Mouse (Mus musculus) kidney, postnatal 4 days (tissue): Measurements from ENCODE around the gene Ube3c.

Experiments
- DNase-seq, 2 experiments: peaks; one replicate each; pipeline ENCODE4 v3.0.0; 2021; ENCODE audit warnings: mixed read lengths in 2 of 2

The Ube3c gene

DNA sequence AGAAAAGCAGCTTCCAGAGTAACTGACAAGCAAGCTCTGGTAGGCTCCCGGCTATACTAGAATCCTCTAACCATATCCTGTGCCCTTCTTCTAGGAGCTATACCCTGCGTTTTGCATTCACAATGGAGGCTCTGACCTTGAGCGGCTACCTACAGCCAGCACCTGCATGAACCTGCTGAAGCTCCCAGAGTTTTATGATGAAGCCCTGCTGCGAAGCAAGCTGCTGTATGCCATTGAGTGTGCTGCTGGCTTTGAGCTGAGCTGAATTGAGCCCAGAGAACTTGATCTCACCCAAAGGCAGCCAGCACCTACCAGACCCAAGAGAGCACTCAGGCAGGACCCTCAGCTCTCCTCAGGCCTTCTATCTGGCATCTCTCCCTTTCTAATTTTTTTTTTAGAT lies 105.3 kb downstream of the Ube3c start:
- DNase-seq: no peak

DNA sequence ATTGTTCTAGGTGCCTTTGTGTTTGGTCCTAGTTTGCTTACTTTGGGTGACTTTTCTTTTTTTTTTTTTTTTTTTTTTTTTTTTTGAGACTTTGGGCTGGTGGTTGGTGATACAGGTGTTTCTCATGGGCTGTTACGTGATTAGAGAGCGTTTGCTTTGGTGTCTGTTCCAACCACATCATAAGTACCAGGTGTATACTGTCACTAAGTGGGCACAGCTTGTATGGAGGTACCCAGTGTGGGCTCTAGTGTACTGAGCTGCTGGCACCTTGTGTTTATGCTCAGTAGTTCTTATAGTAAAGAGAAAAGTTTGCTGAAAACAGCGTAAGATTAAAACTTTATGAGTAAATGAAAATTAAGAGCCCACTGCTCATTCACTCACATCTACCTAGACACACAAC lies 107.4 kb downstream of the Ube3c start:
- no peak for DNase-seq

DNA sequence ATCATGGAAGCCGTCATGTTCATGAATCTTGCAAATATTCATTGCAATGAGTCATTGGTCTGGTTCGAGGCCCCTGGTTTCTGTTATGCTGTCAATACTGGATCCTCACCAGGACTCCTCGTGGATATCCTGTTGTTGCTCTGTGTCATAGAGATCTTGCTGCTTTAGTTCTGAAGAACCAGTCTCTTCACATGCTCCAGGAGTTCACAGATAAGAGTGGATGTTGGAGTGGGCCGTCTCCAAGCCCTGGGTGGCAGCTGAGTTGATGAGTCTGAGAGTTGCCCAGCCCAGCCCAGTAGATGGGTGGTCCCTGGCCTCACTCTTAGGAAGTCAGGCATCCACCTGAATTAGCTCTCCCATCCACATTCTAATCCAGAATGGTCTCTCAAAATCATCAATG lies 116.0 kb downstream of the Ube3c start:
- DNase-seq: no peak

DNA sequence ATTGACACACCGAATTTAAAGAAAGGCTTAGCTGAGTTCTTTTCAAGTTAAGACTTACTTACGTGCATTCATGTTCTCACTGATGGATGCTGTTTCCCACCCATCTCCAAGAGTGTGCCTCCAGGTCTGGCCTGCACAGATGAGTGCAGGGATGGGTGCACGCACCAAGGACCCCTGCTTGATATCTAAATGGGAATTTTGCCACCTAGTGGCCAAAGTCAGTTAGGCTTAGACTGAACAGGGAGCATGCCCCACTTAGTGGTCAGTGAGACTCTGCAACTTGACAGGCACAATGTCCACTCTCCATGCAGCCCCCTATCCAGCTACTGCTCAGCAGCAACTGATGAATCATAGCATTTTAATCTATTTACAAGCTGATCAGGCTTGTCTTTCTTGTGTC lies 118.6 kb downstream of the Ube3c start:
- peak; percentile 39 to 54 for DNase-seq

DNA sequence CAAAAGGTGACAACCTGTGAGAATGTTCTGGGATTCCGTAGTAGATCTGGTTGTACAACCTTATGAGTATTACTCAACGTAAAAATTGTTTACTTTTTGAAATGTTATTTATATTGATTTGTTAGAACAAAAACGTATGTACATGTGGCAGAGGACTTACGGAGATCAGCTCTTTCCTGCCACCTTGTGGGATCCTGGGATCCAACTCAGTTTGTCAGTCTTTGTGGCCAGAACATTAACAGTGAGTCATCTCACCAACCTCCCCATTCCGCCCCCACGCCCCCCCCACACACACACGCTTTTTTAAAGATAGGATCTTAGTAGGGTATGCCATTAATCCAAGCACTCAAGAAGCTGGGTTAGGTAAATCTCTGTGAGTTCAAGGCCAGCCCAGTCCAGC lies 119.3 kb downstream of the Ube3c start:
- DNase-seq: no peak

DNA sequence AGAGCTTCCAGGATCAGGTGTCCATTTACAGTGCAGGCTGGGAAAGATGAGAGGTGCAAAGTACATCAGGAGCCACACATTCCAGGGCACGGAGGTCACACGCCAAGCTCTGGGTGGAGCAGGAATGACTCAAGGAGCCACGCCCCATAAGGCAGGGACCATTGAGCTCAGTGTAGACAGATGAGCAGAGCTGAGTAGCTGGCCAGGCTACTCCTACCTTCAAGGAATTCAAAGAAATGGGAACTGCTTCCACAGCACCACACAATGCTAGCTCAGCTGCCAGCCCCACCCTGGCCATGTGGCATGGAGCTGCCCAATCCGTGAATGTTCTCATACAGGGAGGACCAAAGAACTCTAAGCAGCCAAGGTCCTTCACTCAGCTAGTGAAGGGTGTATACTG lies 129.5 kb downstream of the Ube3c start:
- peak in 1 of 2 experiments; percentile 25 for DNase-seq

DNA sequence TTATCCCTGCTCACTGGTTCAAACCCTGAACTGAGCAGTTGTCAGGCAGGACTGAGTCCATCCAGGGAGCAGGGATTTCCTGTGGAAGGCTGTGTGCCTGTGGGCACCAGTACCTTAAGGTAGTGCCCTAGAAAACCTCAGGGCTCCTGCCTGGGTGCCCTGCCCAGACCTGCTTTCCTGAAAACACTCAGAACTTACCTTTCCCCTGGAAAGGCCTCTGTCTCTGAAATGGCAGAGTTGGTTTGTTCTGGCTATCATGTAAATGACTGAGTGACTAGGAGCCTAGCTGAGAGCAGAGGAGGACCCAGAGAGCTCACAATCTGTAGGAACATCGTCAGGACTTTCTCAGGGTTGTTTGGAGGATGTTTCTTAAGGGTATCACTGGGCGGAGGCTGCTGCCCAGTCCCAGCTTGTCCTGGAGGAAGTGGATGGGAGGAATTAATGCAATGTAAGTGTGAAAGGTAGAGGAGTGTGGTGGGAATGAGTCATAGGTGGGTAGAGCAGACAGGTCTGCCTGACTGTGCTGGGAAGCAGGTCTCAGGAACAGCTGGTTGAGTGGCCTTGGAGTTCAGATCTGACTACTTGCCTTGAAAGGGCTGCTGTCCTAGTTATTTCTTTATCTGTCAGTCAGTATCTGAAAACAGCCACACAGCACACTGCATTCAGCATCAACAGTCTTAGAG lies 130.6 kb downstream of the Ube3c start:
- DNase-seq: no peak

DNA sequence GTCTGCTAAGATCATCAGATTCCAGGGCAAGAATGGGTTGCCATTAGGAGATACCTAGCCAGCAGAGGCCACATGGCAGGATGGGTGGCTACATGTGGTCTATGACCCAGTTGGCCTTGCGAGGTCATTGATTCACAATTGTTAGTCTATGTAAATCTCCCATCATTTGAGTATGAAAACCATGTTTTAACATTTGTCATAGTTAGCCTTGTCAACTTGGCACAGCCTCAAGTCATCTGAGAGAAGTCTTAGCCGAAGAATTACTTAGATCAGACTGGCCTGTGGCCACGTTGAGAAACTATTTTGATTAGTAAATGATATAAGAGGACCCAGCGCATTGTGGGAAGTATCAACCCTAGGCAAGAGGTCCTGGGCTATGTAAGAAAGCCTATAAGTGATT lies 138.2 kb downstream of the Ube3c start:
- no peak for DNase-seq

DNA sequence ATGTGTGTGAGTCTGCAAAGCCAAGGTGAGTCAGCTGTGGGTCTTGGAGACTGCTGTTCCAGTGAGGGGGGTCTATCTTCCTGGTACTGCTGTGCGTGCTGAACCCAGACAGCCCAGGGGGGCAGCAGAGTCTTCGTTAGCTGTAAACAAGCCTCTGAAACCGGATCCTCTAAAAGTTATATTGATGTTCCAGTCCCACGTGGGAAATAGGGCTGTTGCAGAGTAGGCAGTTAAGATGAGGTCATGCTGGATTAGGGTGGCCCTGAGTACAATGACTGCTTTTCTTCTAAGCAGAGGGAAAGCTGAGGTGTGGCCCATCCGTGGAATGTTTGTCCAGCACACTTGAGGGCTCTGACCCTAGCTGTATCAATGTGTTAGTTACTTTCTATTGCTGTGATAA lies 139.2 kb downstream of the Ube3c start:
- DNase-seq: no peak

DNA sequence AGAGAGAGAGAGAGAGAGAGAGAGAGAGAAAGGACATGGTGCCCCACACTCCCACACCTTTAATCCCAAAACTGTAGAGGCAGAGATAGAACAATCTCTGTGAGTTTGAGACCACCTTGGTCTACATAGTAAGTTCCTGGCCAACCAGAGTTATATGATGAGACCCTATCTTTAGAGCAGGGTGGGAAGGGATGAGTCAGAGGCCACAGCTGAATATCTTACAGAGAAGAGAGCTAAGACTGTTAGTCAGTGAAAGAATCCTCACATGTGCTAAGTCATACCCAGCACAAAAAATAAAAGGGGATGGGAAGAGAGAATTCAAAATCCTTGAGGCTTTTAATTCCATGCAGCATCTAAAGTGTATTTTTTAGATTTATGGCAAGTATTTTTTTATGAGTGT lies 142.6 kb downstream of the Ube3c start:
- DNase-seq: no peak

DNA sequence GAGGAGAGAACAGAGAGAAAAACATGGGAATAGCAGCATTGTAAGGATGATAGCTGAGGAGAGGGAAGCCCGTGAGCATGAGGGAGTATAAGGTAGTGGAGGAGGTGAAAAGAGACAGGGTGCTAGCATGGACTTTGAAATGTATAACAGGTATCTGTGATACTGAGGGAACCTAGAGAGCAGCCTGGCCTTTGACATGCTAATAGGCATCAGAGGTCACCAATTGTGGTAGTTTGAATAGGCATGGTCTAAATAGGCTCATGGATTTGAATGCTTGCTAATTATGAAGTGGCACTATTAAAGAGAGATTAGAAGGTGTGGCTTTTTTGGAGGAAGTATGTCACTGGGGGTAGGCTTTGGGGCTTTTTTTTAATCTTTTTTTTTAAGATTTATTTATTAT lies 143.9 kb downstream of the Ube3c start:
- no peak for DNase-seq

DNA sequence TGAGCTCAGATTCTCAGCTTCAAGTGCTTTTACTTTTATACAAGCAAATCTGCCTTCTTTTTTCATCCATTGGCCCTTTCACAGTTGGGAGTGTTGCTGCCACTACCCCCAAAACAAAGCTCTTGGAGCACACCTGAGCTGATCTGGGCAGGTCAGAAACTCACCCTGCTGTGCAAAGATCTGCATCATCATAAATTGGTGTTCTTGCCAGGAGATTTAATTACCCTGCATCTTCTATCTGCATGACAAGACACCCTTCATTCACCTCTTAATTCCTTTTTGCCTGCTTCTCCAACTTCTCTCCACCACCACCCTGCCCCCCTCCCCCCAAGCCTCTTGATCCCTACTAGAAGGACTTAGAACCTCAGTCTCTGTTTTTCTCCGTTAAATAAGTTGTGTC lies 152.1 kb downstream of the Ube3c start:
- DNase-seq: no peak

DNA sequence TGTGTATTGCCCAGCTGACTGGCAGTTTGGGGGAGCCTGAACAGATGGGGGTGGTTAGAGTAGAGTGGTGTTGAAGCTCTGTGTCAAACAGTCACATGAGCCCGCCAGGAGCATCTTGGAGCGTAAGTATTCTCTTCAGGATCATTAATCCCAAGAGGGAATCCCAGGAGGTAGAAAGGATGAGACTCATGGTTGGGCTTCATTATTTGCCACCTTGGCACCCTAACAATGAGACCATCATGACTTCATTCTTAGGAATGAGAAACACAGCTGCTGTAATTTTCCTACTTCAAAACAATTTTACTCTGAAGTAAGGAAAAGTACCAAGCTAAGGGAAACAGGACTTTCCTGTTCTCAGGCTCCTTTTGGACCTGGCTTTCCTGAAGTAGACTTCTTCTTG lies 156.3 kb downstream of the Ube3c start:
- no peak for DNase-seq
